Mouse (Mus musculus): Measurements from ENCODE around the gene Matn1.

DNA sequence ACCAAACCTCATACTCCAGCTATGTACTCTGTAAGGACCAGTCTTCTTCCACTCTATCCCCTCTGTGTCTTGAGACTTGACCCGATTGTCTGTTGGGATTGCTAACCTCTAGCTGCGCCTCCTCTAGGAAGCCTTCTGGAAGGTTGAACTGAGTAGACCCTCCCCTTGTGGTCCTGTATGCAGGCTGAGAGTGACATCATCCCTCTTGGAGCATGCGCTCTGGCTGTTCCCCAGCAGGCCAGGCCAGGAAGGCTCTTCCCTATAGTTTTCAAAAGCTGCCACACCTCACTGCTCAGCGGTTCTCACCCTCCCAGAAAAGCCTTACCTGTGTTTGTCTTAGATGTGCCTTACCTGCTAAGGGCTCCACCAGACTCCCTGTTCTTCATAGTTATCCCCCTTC, 42.9 kb downstream of the Matn1 start:
- TF ChIP-seq USF1 (IDR thresholded peaks at IDR 0.05; ENCODE audit: low read depth) (no peak), POLR2A (IDR thresholded peaks at IDR 0.05; ENCODE audit: insufficient read length, low read depth) (no peak), POLR2AphosphoS2 (IDR thresholded peaks at IDR 0.05; ENCODE audit: insufficient read length, low read depth) (no peak), E2F4 (IDR thresholded peaks at IDR 0.05; ENCODE audit: insufficient read depth) (no peak), MYOG (IDR thresholded peaks at IDR 0.05; ENCODE audit: control insufficient read depth in 1 of 3, insufficient read depth in 1 of 3, insufficient read length in 2 of 3, low read depth in 2 of 3) (no peak), TCF12 (IDR thresholded peaks at IDR 0.05; ENCODE audit: insufficient read depth, poor library complexity, severe bottlenecking) (no peak), MAX (IDR thresholded peaks at IDR 0.05; ENCODE audit: low read depth) (no peak), TCF3 (IDR thresholded peaks at IDR 0.05; ENCODE audit: insufficient read length, low read depth) (no peak), SRF (IDR thresholded peaks at IDR 0.05; ENCODE audit: control insufficient read depth, insufficient read length, low read depth) (no peak)

Measured in myocyte (in vitro differentiated cells).